12 mouse cellular contexts compared by ENCODE assay signal in the genomic region with DNA sequence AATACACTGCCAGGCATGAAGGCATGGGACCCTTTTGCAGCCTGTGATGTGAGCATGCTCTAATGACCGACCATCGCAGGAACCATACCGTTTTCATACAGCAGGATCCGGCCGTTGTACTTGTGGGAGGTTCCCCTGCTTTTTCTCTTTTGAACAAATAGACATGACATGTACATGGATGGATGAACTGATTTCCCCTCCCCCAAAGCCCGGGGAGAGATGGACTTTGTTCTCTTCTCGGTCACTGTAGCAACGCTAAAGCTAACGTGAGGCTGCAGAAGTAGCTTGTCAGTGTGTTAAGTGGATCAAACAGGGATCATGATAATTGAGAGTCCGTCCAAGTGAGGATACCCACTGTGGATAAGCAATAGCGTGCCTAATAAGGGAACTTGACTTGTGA.
DNase-seq lines count a peak whose midpoint lies in the region; ATAC-seq and TF ChIP-seq lines count a peak whose summit lies in the region.
"Had no signal": no experiment of that assay in that cellular context is flagged by ENCODE, and none has a peak within 500 bp of the region (broad histone marks: within the 10 kb centered on the region; RNA-seq: fewer than 3 reads in every experiment).

No protein-coding gene starts in this region.

- WGBS in lung, embryonic 14.5 days = 46% methylated on average over 11 of the region's 11 CpGs
- WGBS in hindbrain, postnatal 0 days = 22% methylated on average over 11 of the region's 11 CpGs

- H3K27me3 ChIP-seq in lung, embryonic 14.5 days (ENCODE audit: insufficient read depth, low read length) = no peaks in the 10 kb centered on the region
- H3K27me3 ChIP-seq in hindbrain, postnatal 0 days (ENCODE audit: insufficient read depth, low read length) = no peaks in the 10 kb centered on the region
- H3K27me3 ChIP-seq: limb, embryonic 12.5 days; stomach, embryonic 15.5 days had no signal

- H3K4me3 ChIP-seq in lung, embryonic 14.5 days (ENCODE audit: low read depth, low read length) = no peak overlapping the region
- no peak overlapping the region for H3K4me3 ChIP-seq in hindbrain, postnatal 0 days (ENCODE audit: low read length)
- H3K4me3 ChIP-seq: heart, embryonic 10.5 days; limb, embryonic 12.5 days; stomach, embryonic 15.5 days had no signal

- peaks cover 5% of the 10 kb centered on the region; the same call in 1 of the 2 replicates for H3K4me1 ChIP-seq in lung, embryonic 14.5 days (ENCODE audit: insufficient read depth)
- H3K4me1 ChIP-seq in hindbrain, postnatal 0 days (ENCODE audit: insufficient read depth, low read length) = 0 out of 2 replicates have a peak, but pooled peaks cover 3% of the 10 kb centered on the region

- no peak for TF ChIP-seq CTCF in lung, embryonic 14.5 days (IDR thresholded peaks at IDR 0.05; ENCODE audit: low read depth)
- TF ChIP-seq CTCF in hindbrain, postnatal 0 days (IDR thresholded peaks at IDR 0.05; ENCODE audit: low read depth) = no peak

- H3K27ac ChIP-seq in lung, embryonic 14.5 days (ENCODE audit: low read depth) = no peak overlapping the region
- peak overlapping the region; percentile 32 for H3K27ac ChIP-seq in hindbrain, postnatal 0 days
- H3K27ac ChIP-seq: heart, embryonic 10.5 days; macrophage; stomach, embryonic 15.5 days had no signal

- no peak for ATAC-seq in lung, embryonic 14.5 days (ENCODE audit: insufficient read depth)
- ATAC-seq in hindbrain, postnatal 0 days = 0 out of 2 replicates have a peak, but pooled peaks have one; percentile 0

- DNase-seq in lung, embryonic 14.5 days = peak; percentile 32
- DNase-seq in lung, postnatal 4 days = no peak
- DNase-seq in hindbrain, postnatal 0 days (ENCODE audit: low spot score) = no peak
- peak; percentile 76 for DNase-seq in kidney, postnatal 36 days
- peak; percentile 81 for DNase-seq in retina, postnatal 1 day
- DNase-seq in gastrocnemius, adult 8-10 months (ENCODE audit: low spot score in 2 of 2) = no peak
- DNase-seq in spleen, postnatal 10 days (ENCODE audit: low spot score in 2 of 2) = no peak
- DNase-seq: adrenal gland, adult 8-10 months had no signal

- no peaks in the 10 kb centered on the region for H3K9me3 ChIP-seq in lung, embryonic 14.5 days (ENCODE audit: low read depth, low read length)
- H3K9me3 ChIP-seq in hindbrain, postnatal 0 days (ENCODE audit: low read length) = no peaks in the 10 kb centered on the region
- H3K9me3 ChIP-seq: heart, embryonic 10.5 days; limb, embryonic 12.5 days; stomach, embryonic 15.5 days had no signal

- H3K4me2 ChIP-seq in lung, embryonic 14.5 days = no peak overlapping the region
- H3K4me2 ChIP-seq in hindbrain, postnatal 0 days (ENCODE audit: low read depth, low read length) = peak overlapping the region; percentile 56
- H3K4me2 ChIP-seq: limb, embryonic 12.5 days; stomach, embryonic 15.5 days had no signal

- H3K36me3 ChIP-seq in lung, embryonic 14.5 days (ENCODE audit: insufficient read depth) = peaks cover 14% of the 10 kb centered on the region; the same call in 1 of the 2 replicates
- no peaks in the 10 kb centered on the region for H3K36me3 ChIP-seq in hindbrain, postnatal 0 days (ENCODE audit: insufficient read depth, low read length)
- H3K36me3 ChIP-seq: heart, embryonic 10.5 days; stomach, embryonic 15.5 days had no signal

- no peak overlapping the region for H3K9ac ChIP-seq in lung, embryonic 14.5 days
- H3K9ac ChIP-seq in hindbrain, postnatal 0 days (replicated peaks; ENCODE audit: low read length) = no peak overlapping the region
- H3K9ac ChIP-seq: limb, embryonic 12.5 days; stomach, embryonic 15.5 days had no signal

Comparison
In these comparisons a context has a peak if more than half of its experiments do, and no peak if none do; other contexts are left out.
1. DNase-seq: peak in lung, embryonic 14.5 days (single experiment), kidney, postnatal 36 days (2 of 2) and retina, postnatal 1 day (single experiment); none in lung, postnatal 4 days (0 of 2), hindbrain, postnatal 0 days (single experiment), gastrocnemius, adult 8-10 months (0 of 2) and spleen, postnatal 10 days (0 of 2).